Mouse (Mus musculus) forebrain, embryonic 10.5 days (tissue): ENCODE measurements around the gene Mark1. TPM values are rescaled to one million over a fixed set of nuclear protein-coding genes. Genes with fewer than 3 reads are reported as not detected.
A peak's percentile ranks its signal among the peaks of the same experiment; 100 is the strongest.

Source experiments
- DNase-seq: peaks from one replicate; pipeline ENCODE4 v3.0.0-alpha.2; 2017; ENCODE audit warnings: low spot score; ENCODE audit errors: extremely low spot score
- H3K27ac ChIP-seq: fragments of 300-500 bp; sonication (generic); 2 replicates; pipeline ENCODE4 v1.5.1; 2016; ENCODE audit warnings: mild to moderate bottlenecking
- H3K27me3 ChIP-seq: fragments of 300-500 bp; sonication (generic); 2 replicates; pipeline ENCODE4 v1.6.1; 2016; ENCODE audit warnings: mild to moderate bottlenecking; ENCODE audit not compliant: poor library complexity, severe bottlenecking
- H3K36me3 ChIP-seq: fragments of 300-500 bp; sonication (generic); replicated peaks from 2 replicates; pipeline ENCODE4 v1.6.1; 2016; ENCODE audit warnings: mild to moderate bottlenecking, moderate library complexity
- H3K4me1 ChIP-seq: fragments of 300-500 bp; sonication (generic); 2 replicates; pipeline ENCODE4 v1.6.1; 2016
- H3K4me3 ChIP-seq: fragments of 300-500 bp; sonication (generic); 2 replicates; pipeline ENCODE4 v1.5.1; 2016; ENCODE audit warnings: mild to moderate bottlenecking, moderate library complexity
- H3K9me3 ChIP-seq: fragments of 300-500 bp; sonication (generic); 2 replicates; pipeline ENCODE4 v1.6.1; 2016; ENCODE audit warnings: mild to moderate bottlenecking, moderate library complexity
- WGBS: fragments of 180-500 bp; shearing (Covaris S2); methylation state at CpG from one replicate; pipeline ENCODE4 v1.1.7; 2016; 5-methylcytosine and 5-hydroxymethylcytosine counted together
- polyA plus RNA-seq: library from polyadenylated mRNA; unstranded; fragments of >200 nt; fragmentation: Nextera tagmentation; extraction: Ambion mirVana; gene quantifications from 2 replicates; pipeline ENCODE4 v1.2.1, GENCODE M21; 2016

Mark1 gene
- polyA plus RNA-seq, 1 experiment from 2014 or later = 3.5 TPM

DNA sequence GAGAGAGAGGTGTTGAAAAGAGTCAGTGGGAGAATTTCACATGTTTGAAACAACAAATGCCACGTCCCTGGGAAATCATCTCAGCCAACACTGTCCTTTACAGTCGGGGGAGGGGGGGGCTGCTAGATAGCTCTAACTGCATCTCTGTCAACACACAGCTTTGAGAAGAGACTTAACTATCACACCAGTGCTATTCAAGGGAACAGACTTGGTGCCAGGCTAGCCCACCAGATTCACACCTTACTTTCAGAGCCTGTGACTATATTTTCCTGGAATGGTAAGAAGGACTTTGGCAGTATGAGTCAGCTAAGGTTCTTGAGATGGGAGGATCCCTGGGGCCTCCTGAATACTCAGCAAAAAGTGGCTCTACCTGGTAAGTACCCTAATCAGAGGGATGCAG is 122.1 kb downstream of the Mark1 start:
- Histone ChIP-seq H3K36me3 (no peaks in the 10 kb centered on the region), H3K27ac (no peak overlapping the region), H3K27me3 (peaks cover 78% of the 10 kb centered on the region), H3K4me1 (peaks cover 13% of the 10 kb centered on the region), H3K9me3 (no peaks in the 10 kb centered on the region), H3K4me3 (no peak overlapping the region)
- 83% methylated on average over 2 of the region's 2 CpGs for WGBS
- DNase-seq = no peak

- Histone ChIP-seq H3K9me3 (no peaks in the 10 kb centered on the region), H3K27me3 (peaks cover 68% of the 10 kb centered on the region), H3K27ac (no peak overlapping the region), H3K4me1 (peaks cover 22% of the 10 kb centered on the region), H3K36me3 (no peaks in the 10 kb centered on the region), H3K4me3 (no peak overlapping the region)
- no peak for DNase-seq
- WGBS = 87% methylated on average over 11 of the region's 11 CpGs
These were observed 125.5 kb downstream of the Mark1 start for GRCm38 (mm10) chr1:184873910-184874309.

DNA sequence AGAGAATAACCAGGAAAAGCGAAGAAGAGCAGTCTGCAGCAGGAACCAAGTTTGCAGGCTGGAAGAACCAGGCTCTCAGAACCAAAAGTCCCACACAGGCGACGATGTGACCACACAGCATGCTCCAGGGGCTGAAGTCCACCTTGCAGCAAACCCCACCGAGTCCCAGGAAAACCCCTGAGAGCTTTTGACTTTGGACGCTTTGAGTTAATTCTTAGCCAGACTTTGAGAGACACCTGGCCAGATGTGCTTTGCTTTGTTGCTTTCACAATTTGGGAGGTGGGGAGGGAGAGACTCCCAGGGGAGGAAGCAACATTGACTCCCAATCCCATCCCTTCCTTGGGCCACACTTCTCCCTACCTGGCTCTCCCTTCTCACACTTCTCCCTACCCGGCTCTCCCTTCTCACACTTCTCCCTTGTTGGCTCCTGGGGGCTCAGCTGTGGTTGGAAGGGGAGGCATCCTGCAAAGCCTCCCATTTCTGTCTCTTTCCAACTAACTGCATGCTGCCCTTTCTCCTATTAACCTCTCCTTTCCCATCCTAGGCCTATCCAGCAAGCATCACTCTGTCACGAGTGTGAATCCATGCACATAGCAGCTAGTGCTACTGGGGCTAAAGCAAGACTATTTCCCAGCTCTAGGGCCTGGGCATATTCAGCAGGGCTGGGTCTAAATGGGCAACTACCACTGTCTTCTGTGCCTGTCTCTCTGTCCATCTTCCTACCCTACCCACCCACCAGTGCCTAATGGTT is 127.1 kb downstream of the Mark1 start:
- 81% methylated on average over 7 of the region's 7 CpGs for WGBS
- H3K4me1 ChIP-seq = peaks cover 23% of the 10 kb centered on the region
- no peak overlapping the region for H3K4me3 ChIP-seq
- no peak for DNase-seq
- no peak overlapping the region for H3K27ac ChIP-seq
- H3K36me3 ChIP-seq = no peaks in the 10 kb centered on the region
- no peaks in the 10 kb centered on the region for H3K9me3 ChIP-seq
- H3K27me3 ChIP-seq = peaks cover 72% of the 10 kb centered on the region

GRCm38 (mm10) chr1:184871506-184871905 is 127.9 kb downstream of the Mark1 start:
- no peak overlapping the region for H3K27ac ChIP-seq
- peaks cover 78% of the 10 kb centered on the region for H3K27me3 ChIP-seq
- no peaks in the 10 kb centered on the region for H3K9me3 ChIP-seq
- no peak overlapping the region for H3K4me3 ChIP-seq
- peaks cover 23% of the 10 kb centered on the region for H3K4me1 ChIP-seq
- H3K36me3 ChIP-seq = no peaks in the 10 kb centered on the region
- 88% methylated on average over 1 of the region's 1 CpGs for WGBS
- DNase-seq = no peak

- no peak for DNase-seq
- H3K4me1 ChIP-seq = peaks cover 23% of the 10 kb centered on the region
- H3K36me3 ChIP-seq = no peaks in the 10 kb centered on the region
- no peak overlapping the region for H3K4me3 ChIP-seq
- H3K27me3 ChIP-seq = peaks cover 81% of the 10 kb centered on the region
- WGBS = 82% methylated on average over 11 of the region's 11 CpGs
- no peak overlapping the region for H3K27ac ChIP-seq
- H3K9me3 ChIP-seq = no peaks in the 10 kb centered on the region
These were observed 128.6 kb downstream of the Mark1 start for GRCm38 (mm10) chr1:184870646-184871385.

DNA sequence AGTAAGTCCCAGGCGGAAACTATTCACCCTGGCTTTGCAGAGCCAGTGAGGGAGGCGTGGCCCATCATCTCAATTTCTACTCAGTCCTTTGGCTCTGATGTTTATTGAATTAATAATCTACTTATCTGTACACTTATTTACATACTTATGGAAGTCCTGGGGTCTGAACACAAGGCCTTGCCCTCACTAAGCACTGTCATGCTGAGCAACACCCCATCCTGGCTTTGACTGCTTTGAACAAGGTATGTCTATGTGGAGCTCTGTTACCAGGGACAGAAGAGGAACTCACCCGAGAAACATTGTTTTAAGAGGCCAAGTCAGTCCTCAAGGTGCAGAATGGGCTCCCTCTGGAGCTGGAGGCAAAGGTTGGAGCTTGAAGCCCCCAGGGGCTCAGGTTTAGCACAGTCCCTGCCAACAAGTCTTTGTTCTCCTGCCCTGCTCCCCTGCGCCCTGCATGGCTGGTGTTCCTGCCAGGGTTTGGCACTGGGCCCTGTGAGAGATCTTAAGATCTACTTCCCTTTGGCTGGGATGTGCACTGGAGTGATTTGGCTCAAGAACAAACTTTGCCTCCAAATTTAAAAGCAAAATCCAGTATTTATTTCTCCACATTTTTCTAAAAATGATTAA is 129.3 kb downstream of the Mark1 start:
- H3K27me3 ChIP-seq = peaks cover 83% of the 10 kb centered on the region
- H3K4me1 ChIP-seq = peaks cover 23% of the 10 kb centered on the region
- WGBS = 55% methylated on average over 4 of the region's 4 CpGs
- H3K36me3 ChIP-seq = no peaks in the 10 kb centered on the region
- no peak for DNase-seq
- no peak overlapping the region for H3K4me3 ChIP-seq
- no peaks in the 10 kb centered on the region for H3K9me3 ChIP-seq
- no peak overlapping the region for H3K27ac ChIP-seq

- Histone ChIP-seq H3K27ac (no peak overlapping the region), H3K27me3 (peaks cover 82% of the 10 kb centered on the region)
These were observed 131.7 kb downstream of the Mark1 start for GRCm38 (mm10) chr1:184867640-184868120.

DNA sequence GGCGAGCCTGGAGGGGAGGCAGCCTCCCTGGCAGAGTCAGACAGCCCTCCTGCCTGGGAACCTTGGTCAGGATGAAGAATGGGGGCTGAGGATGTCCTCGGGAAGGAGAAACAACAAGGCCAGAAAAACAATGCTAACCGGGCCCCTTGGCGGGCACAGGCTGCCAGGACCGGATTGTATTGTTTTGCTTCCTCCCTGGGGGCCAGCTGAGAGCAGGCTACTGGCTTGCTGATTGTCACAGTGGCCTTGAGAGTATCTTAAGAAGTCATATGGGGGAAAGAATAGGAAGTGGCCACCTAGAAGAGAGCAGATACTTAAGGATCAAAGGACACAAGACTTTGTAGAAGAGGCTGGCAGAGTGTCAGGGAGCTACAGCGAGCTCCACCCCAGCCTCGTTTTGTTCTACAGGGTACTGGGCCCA is 135.0 kb downstream of the Mark1 start:
- DNase-seq = no peak
- Histone ChIP-seq H3K4me3 (no peak overlapping the region), H3K27me3 (peaks cover 69% of the 10 kb centered on the region), H3K36me3 (no peaks in the 10 kb centered on the region), H3K27ac (peak overlapping the region; percentile 36; the same call in 1 of the 2 replicates), H3K4me1 (peaks cover 19% of the 10 kb centered on the region), H3K9me3 (no peaks in the 10 kb centered on the region)
- 24% methylated on average over 7 of the region's 7 CpGs for WGBS

More at GRCm38 (mm10) chr1:184867640-184868120, 131.7 kb downstream of the Mark1 start:
- peaks cover 33% of the 10 kb centered on the region for H3K4me1 ChIP-seq
- H3K9me3 ChIP-seq = no peaks in the 10 kb centered on the region
- DNase-seq = no peak
- no peaks in the 10 kb centered on the region for H3K36me3 ChIP-seq
- no peak overlapping the region for H3K4me3 ChIP-seq
- WGBS = 80% methylated on average over 3 of the region's 3 CpGs

- Histone ChIP-seq H3K4me3 (no peak overlapping the region), H3K9me3 (no peaks in the 10 kb centered on the region), H3K4me1 (peaks cover 19% of the 10 kb centered on the region), H3K27me3 (peaks cover 65% of the 10 kb centered on the region), H3K36me3 (no peaks in the 10 kb centered on the region), H3K27ac (no peak overlapping the region)
- no peak for DNase-seq
- WGBS = 91% methylated on average over 6 of the region's 6 CpGs
These were observed 136.7 kb downstream of the Mark1 start for GRCm38 (mm10) chr1:184862636-184863035.

DNA sequence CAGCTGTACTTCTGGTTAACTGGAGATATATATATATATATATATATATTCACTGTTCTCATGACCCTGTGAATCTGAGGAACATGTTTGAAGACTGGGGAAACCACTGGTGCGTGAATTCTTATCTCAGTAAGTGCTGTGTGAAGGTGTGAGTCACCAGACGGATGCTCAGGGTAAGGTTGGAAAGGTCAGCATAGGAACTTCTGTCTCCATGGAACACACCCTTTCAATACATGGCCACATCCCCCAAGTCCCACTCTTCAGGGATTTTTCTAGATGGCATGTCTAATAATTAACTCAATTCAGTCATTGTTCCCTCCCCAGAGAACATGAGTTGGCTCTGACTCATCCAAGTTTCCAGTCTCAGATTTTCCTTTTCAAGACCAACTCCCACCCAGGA is 137.8 kb downstream of the Mark1 start:
- H3K27ac ChIP-seq = no peak overlapping the region
- no peaks in the 10 kb centered on the region for H3K36me3 ChIP-seq
- peaks cover 16% of the 10 kb centered on the region for H3K4me1 ChIP-seq
- DNase-seq = no peak
- H3K9me3 ChIP-seq = no peaks in the 10 kb centered on the region
- H3K27me3 ChIP-seq = peaks cover 59% of the 10 kb centered on the region
- no peak overlapping the region for H3K4me3 ChIP-seq
- WGBS = 81% methylated on average over 2 of the region's 2 CpGs

DNA sequence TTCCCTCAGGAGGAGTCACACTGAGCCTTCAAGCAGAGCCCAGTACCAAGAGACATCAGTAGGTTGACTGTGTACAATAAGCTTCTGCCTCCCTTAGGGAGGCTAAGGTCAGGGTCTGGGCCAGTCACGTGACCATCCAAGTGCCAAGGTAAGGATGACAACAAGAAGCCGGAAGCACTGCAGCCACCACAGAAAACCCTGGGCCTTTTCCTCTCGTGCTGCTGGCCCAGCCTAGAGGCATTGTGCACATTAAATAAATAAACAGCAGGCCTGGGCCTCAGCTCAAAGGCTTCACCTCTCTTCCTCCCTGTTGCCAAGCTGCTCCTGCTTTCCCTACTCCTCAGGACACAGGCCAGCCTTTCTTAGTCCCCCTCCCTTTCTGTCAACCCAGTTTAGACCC is 139.1 kb downstream of the Mark1 start:
- Histone ChIP-seq H3K9me3 (no peaks in the 10 kb centered on the region), H3K4me3 (no peak overlapping the region), H3K4me1 (peaks cover 21% of the 10 kb centered on the region), H3K27me3 (peaks cover 49% of the 10 kb centered on the region), H3K36me3 (no peaks in the 10 kb centered on the region), H3K27ac (0 out of 2 replicates have a peak overlapping the region, but pooled peaks have one; percentile 48)
- DNase-seq = no peak
- 79% methylated on average over 3 of the region's 3 CpGs for WGBS

GRCm38 (mm10) chr1:184858253-184858652 is 141.1 kb downstream of the Mark1 start:
- H3K9me3 ChIP-seq = no peaks in the 10 kb centered on the region
- H3K4me3 ChIP-seq = no peak overlapping the region
- H3K27ac ChIP-seq = no peak overlapping the region
- H3K4me1 ChIP-seq = peaks cover 21% of the 10 kb centered on the region
- WGBS = 81% methylated on average over 1 of the region's 1 CpGs
- no peaks in the 10 kb centered on the region for H3K36me3 ChIP-seq
- no peak for DNase-seq
- peaks cover 47% of the 10 kb centered on the region for H3K27me3 ChIP-seq
